Mouse (Mus musculus) MEL (cell line): ENCODE results near the gene Hexim2. TPM values are rescaled to one million over a fixed set of nuclear protein-coding genes. Genes with fewer than 3 reads are reported as not detected.

Source experiments
- DNase-seq: peaks from one replicate; pipeline ENCODE4 v3.0.0; 2011; ENCODE audit warnings: low read depth, low spot score
- H3K27ac ChIP-seq: 2 replicates; pipeline ENCODE4 v1.5.1; 2012; ENCODE audit warnings: low read depth, mild to moderate bottlenecking, control low read depth, low read length, moderate library complexity; ENCODE audit not compliant: control insufficient read depth
- H3K27me3 ChIP-seq, 2 experiments: fragments of 150-350 bp in 1 of 2; sonication (generic) in 1 of 2; 2 replicates each; pipeline ENCODE4 v1.6.1; 2012; ENCODE audit warnings: low read length in 2 of 2, mild to moderate bottlenecking in 2 of 2, improper control_type of control experiment in 1 of 2, moderate library complexity in 1 of 2; ENCODE audit not compliant: insufficient read depth in 2 of 2, control insufficient read depth in 1 of 2
- H3K36me3 ChIP-seq, 2 experiments: 2 replicates each; pipeline ENCODE4 v1.6.1; 2012 to 2014; ENCODE audit warnings: low read length in 2 of 2, improper control_type of control experiment in 1 of 2, inconsistent platforms in 1 of 2, mild to moderate bottlenecking in 1 of 2; ENCODE audit not compliant: insufficient read depth in 2 of 2, control insufficient read depth in 1 of 2
- H3K4me1 ChIP-seq, 2 experiments: fragments of 150-350 bp in 1 of 2; sonication (generic) in 1 of 2; 2 replicates each; pipeline ENCODE4 v1.6.1; 2012; ENCODE audit warnings: low read length in 2 of 2, improper control_type of control experiment in 1 of 2, mild to moderate bottlenecking in 1 of 2; ENCODE audit not compliant: insufficient read depth in 2 of 2, control insufficient read depth in 1 of 2
- H3K4me3 ChIP-seq, 2 experiments: fragments of 150-350 bp in 1 of 2; sonication (generic) in 1 of 2; 2 replicates each; pipeline ENCODE4 v1.5.1; 2012; ENCODE audit warnings: low read depth in 2 of 2, low read length in 2 of 2, mild to moderate bottlenecking in 2 of 2, moderate library complexity in 2 of 2, control low read depth in 1 of 2, improper control_type of control experiment in 1 of 2; ENCODE audit not compliant: control insufficient read depth in 1 of 2, insufficient read depth in 1 of 2
- H3K79me2 ChIP-seq: 2 replicates; pipeline ENCODE4 v1.6.1; 2012; ENCODE audit warnings: mild to moderate bottlenecking, low read length, moderate library complexity; ENCODE audit not compliant: control insufficient read depth, poor library complexity, insufficient read depth
- H3K9ac ChIP-seq: 2 replicates; pipeline ENCODE4 v1.6.1; 2012; ENCODE audit warnings: low read depth, mild to moderate bottlenecking, control low read depth, low read length, moderate library complexity; ENCODE audit not compliant: control insufficient read depth, poor library complexity, severe bottlenecking
- H3K9me3 ChIP-seq: fragments of 150-350 bp; sonication (generic); replicated peaks from 2 replicates; pipeline ENCODE4 v1.6.1; 2012; ENCODE audit warnings: mild to moderate bottlenecking, low read length, improper control_type of control experiment, moderate library complexity; ENCODE audit not compliant: insufficient read depth
- CHD1 ChIP-seq: IDR thresholded peaks from 2 replicates; pipeline ENCODE4 v1.6.1; 2012; ENCODE audit warnings: low read depth, mild to moderate bottlenecking, inconsistent platforms, low read length, improper control_type of control experiment
- CHD2 ChIP-seq: IDR thresholded peaks from 2 replicates; pipeline ENCODE4 v1.6.1; 2011; ENCODE audit warnings: low read length, improper control_type of control experiment
- CTCF ChIP-seq, 3 experiments: IDR thresholded peaks in 2 of 3; conservative IDR thresholded peaks in 1 of 3; 2 replicates each; pipeline ENCODE4 v1.5.1; 2011 to 2012; ENCODE audit warnings: low read length in 3 of 3, low read depth in 2 of 3, mild to moderate bottlenecking in 2 of 3, improper control_type of control experiment in 1 of 3, inconsistent platforms in 1 of 3, mixed read lengths in 1 of 3, moderate library complexity in 1 of 3; ENCODE audit not compliant: control insufficient read depth in 1 of 3, insufficient read depth in 1 of 3, poor library complexity in 1 of 3, severe bottlenecking in 1 of 3
- E2F4 ChIP-seq: IDR thresholded peaks from 2 replicates; pipeline ENCODE4 v1.6.1; 2011; ENCODE audit warnings: low read depth, low read length, improper control_type of control experiment, borderline replicate concordance
- EP300 ChIP-seq, 2 experiments: IDR thresholded peaks; 2 replicates each; pipeline ENCODE4 v1.6.1; 2011; ENCODE audit warnings: improper control_type of control experiment in 2 of 2, low read length in 2 of 2, low read depth in 1 of 2, mild to moderate bottlenecking in 1 of 2
- ETS1 ChIP-seq: IDR thresholded peaks from 2 replicates; pipeline ENCODE4 v1.6.1; 2012; ENCODE audit warnings: low read depth, mild to moderate bottlenecking, inconsistent platforms, low read length, improper control_type of control experiment, moderate library complexity
- GABPA ChIP-seq: IDR thresholded peaks from 2 replicates; pipeline ENCODE4 v1.6.1; 2012; ENCODE audit warnings: low read depth, mild to moderate bottlenecking, inconsistent platforms, low read length, improper control_type of control experiment, moderate library complexity
- GATA1 ChIP-seq: IDR thresholded peaks from 2 replicates; pipeline ENCODE4 v1.6.1; 2011; ENCODE audit warnings: low read depth, low read length, improper control_type of control experiment
- HCFC1 ChIP-seq: IDR thresholded peaks from 2 replicates; pipeline ENCODE4 v1.6.1; 2012; ENCODE audit warnings: low read depth, mild to moderate bottlenecking, inconsistent platforms, low read length, improper control_type of control experiment, moderate library complexity
- JUND ChIP-seq: IDR thresholded peaks from 2 replicates; pipeline ENCODE4 v1.6.1; 2011; ENCODE audit warnings: low read depth, mild to moderate bottlenecking, improper control_type of control experiment, low read length
- KAT2A ChIP-seq: conservative IDR thresholded peaks from 2 replicates; pipeline ENCODE4 v1.6.1; 2012; ENCODE audit warnings: low read depth, low read length, improper control_type of control experiment, inconsistent platforms
- MAX ChIP-seq: IDR thresholded peaks from 2 replicates; pipeline ENCODE4 v1.6.1; 2011; ENCODE audit warnings: low read length, improper control_type of control experiment
- MAZ ChIP-seq: IDR thresholded peaks from 2 replicates; pipeline ENCODE4 v1.6.1; 2012; ENCODE audit warnings: low read depth, mild to moderate bottlenecking, inconsistent platforms, low read length, improper control_type of control experiment
- MEF2A ChIP-seq: IDR thresholded peaks from 2 replicates; pipeline ENCODE4 v1.6.1; 2014; ENCODE audit warnings: low read depth, mild to moderate bottlenecking, inconsistent platforms, low read length, improper control_type of control experiment; ENCODE audit not compliant: poor library complexity, insufficient replicate concordance, severe bottlenecking; ENCODE audit errors: extremely low read depth
- MYB ChIP-seq: IDR thresholded peaks from 2 replicates; pipeline ENCODE4 v1.6.1; 2011; ENCODE audit warnings: mild to moderate bottlenecking, low read depth, low read length, improper control_type of control experiment
- MYC ChIP-seq: IDR thresholded peaks from 2 replicates; pipeline ENCODE4 v1.6.1; 2011; ENCODE audit warnings: low read depth, mild to moderate bottlenecking, low read length, improper control_type of control experiment, moderate library complexity
- NELFE ChIP-seq: IDR thresholded peaks from 2 replicates; pipeline ENCODE4 v1.6.1; 2011; ENCODE audit warnings: low read depth, low read length, improper control_type of control experiment
- POLR2A ChIP-seq, 2 experiments: IDR thresholded peaks; 2 replicates each; pipeline ENCODE4 v1.6.1; 2011 to 2012; ENCODE audit warnings: low read length in 2 of 2, mild to moderate bottlenecking in 2 of 2, control low read depth in 1 of 2, improper control_type of control experiment in 1 of 2, low read depth in 1 of 2, moderate library complexity in 1 of 2; ENCODE audit not compliant: control insufficient read depth in 1 of 2, insufficient read depth in 1 of 2, poor library complexity in 1 of 2
- POLR2AphosphoS2 ChIP-seq: IDR thresholded peaks from 2 replicates; pipeline ENCODE4 v1.6.1; 2011; ENCODE audit warnings: low read length, improper control_type of control experiment
- SIN3A ChIP-seq: IDR thresholded peaks from 2 replicates; pipeline ENCODE4 v1.6.1; 2012; ENCODE audit warnings: low read length, improper control_type of control experiment, inconsistent platforms
- TAL1 ChIP-seq: IDR thresholded peaks from 2 replicates; pipeline ENCODE4 v1.6.1; 2012; ENCODE audit warnings: mild to moderate bottlenecking, inconsistent platforms, low read length, moderate library complexity, mixed read lengths
- TBP ChIP-seq: IDR thresholded peaks from 2 replicates; pipeline ENCODE4 v1.8.0; 2011; ENCODE audit warnings: low read depth, low read length, improper control_type of control experiment
- TCF12 ChIP-seq: IDR thresholded peaks from 2 replicates; pipeline ENCODE4 v1.6.1; 2014; ENCODE audit warnings: low read depth, mild to moderate bottlenecking, inconsistent platforms, low read length, improper control_type of control experiment, moderate library complexity
- USF1 ChIP-seq: IDR thresholded peaks from 2 replicates; pipeline ENCODE4 v1.6.1; 2014; ENCODE audit warnings: low read depth, mild to moderate bottlenecking, inconsistent platforms, low read length, improper control_type of control experiment, moderate library complexity
- USF2 ChIP-seq, 2 experiments: IDR thresholded peaks; 2 replicates each; pipeline ENCODE4 v1.6.1; 2011 to 2012; ENCODE audit warnings: improper control_type of control experiment in 2 of 2, low read length in 2 of 2, borderline replicate concordance in 1 of 2, inconsistent platforms in 1 of 2, low read depth in 1 of 2, mild to moderate bottlenecking in 1 of 2; ENCODE audit not compliant: insufficient read depth in 1 of 2
- ZKSCAN1 ChIP-seq: IDR thresholded peaks from 2 replicates; pipeline ENCODE4 v1.6.1; 2012; ENCODE audit warnings: low read depth, mild to moderate bottlenecking, inconsistent platforms, low read length, improper control_type of control experiment, moderate library complexity
- ZMIZ1 ChIP-seq: IDR thresholded peaks from 2 replicates; pipeline ENCODE4 v1.6.1; 2012; ENCODE audit warnings: low read depth, mild to moderate bottlenecking, inconsistent platforms, low read length, improper control_type of control experiment, moderate library complexity
- ZNF384 ChIP-seq: IDR thresholded peaks from 2 replicates; pipeline ENCODE4 v1.6.1; 2012; ENCODE audit warnings: low read depth, mild to moderate bottlenecking, inconsistent platforms, low read length, improper control_type of control experiment
- polyA plus RNA-seq, 2 experiments: library from polyadenylated mRNA; stranded (reverse) in 1 of 2; unstranded in 1 of 2; fragments of >175 nt in 1 of 2; fragments of >200 nt in 1 of 2; gene quantifications; 2 replicates each; pipeline versions ENCODE4 v1.2.1 to v1.2.4; 2012; ENCODE audit warnings: low replicate concordance in 2 of 2, low read depth in 1 of 2; ENCODE audit not compliant: insufficient read length in 2 of 2, insufficient read depth in 1 of 2, missing spikeins in 1 of 2
- total RNA-seq: library from RNA; depleted of rRNA; stranded (reverse); fragments of 300-350 nt; gene quantifications from 2 replicates; pipeline ENCODE4 v1.2.3, GENCODE M21; 2012

The Hexim2 gene
- total and polyA plus RNA-seq, 3 experiments, result 12.3 to 12.5 TPM; not detected in 1

DNA sequence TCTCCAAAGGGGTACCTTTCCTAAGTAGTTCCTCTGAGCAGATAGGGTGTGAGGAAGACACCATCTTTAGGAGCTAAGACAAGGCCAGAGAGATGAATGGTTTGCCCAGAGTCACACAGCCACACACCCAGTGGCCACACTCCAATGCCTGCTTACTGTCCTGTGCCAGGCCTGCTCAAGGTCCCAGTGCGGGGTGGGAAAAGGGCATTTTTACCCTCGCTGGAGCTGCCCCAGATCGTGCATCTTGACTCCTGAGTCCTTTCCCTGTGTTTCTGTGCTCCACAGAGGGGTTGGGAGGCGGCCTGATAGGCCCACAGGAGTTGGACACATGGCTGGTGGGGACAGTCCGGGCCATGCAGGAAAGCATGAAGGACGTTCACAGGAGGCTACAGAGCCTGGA lies 26.4 kb upstream of the Hexim2 start:
- H3K4me1 ChIP-seq, result peaks cover 9 to 20% of the 10 kb centered on the region in 2 experiments
- TF ChIP-seq MAZ (no peak), CTCF (IDR thresholded peaks at IDR 0.05 in 2 of 3, conservative IDR thresholded peaks at IDR 0.05 in 1 of 3; ENCODE audit: control insufficient read depth in 1 of 3, insufficient read depth in 1 of 3, low read depth in 2 of 3, low read length in 3 of 3, poor library complexity in 1 of 3, severe bottlenecking in 1 of 3) (no peak), POLR2AphosphoS2 (no peak), EP300 (IDR thresholded peaks at IDR 0.05; ENCODE audit: low read depth in 1 of 2, low read length in 2 of 2) (no peak), GABPA (no peak), POLR2A (IDR thresholded peaks at IDR 0.05; ENCODE audit: control insufficient read depth in 1 of 2, insufficient read depth in 1 of 2, low read depth in 1 of 2, low read length in 2 of 2, poor library complexity in 1 of 2) (no peak), TCF12 (no peak), KAT2A (no peak), HCFC1 (no peak), ZMIZ1 (no peak), USF1 (no peak), ETS1 (no peak), ZNF384 (no peak), NELFE (no peak), CHD2 (no peak), TBP (no peak), E2F4 (no peak), CHD1 (no peak)
- H3K79me2 ChIP-seq, result no peaks in the 10 kb centered on the region; the same call in 1 of the 2 replicates
- no peak overlapping the region for H3K27ac ChIP-seq
- no peak for DNase-seq
- H3K36me3 ChIP-seq, result peaks cover 0 to 9% of the 10 kb centered on the region in 2 experiments; a peak in 2 of 4 replicates
- no peaks in the 10 kb centered on the region for H3K9me3 ChIP-seq
- H3K27me3 ChIP-seq, result no peaks in the 10 kb centered on the region
- no peak overlapping the region for H3K4me3 ChIP-seq
- H3K9ac ChIP-seq, result no peak overlapping the region

- H3K9me3 ChIP-seq, result no peaks in the 10 kb centered on the region
- H3K4me3 ChIP-seq, result no peak overlapping the region
- peaks cover 0 to 9% of the 10 kb centered on the region in 2 experiments; a peak in 2 of 4 replicates for H3K36me3 ChIP-seq
- H3K27me3 ChIP-seq, result no peaks in the 10 kb centered on the region
- no peak for TF ChIP-seq ZKSCAN1
- no peak for TF ChIP-seq SIN3A
- TF ChIP-seq MAX, result no peak
- no peak for TF ChIP-seq GATA1
- no peak for TF ChIP-seq JUND
- TF ChIP-seq TBP, result no peak
- no peak for TF ChIP-seq TAL1
- no peak for TF ChIP-seq ZNF384
- no peak for TF ChIP-seq CHD1
- TF ChIP-seq POLR2A (IDR thresholded peaks at IDR 0.05; ENCODE audit: control insufficient read depth in 1 of 2, insufficient read depth in 1 of 2, low read depth in 1 of 2, low read length in 2 of 2, poor library complexity in 1 of 2), result no peak
- no peak for TF ChIP-seq MYC
- no peak for TF ChIP-seq MYB
- TF ChIP-seq MEF2A, result no peak
- TF ChIP-seq USF2 (IDR thresholded peaks at IDR 0.05; ENCODE audit: borderline replicate concordance in 1 of 2, insufficient read depth in 1 of 2, low read depth in 1 of 2, low read length in 2 of 2), result no peak
- H3K79me2 ChIP-seq, result no peaks in the 10 kb centered on the region; the same call in 1 of the 2 replicates
- DNase-seq, result peak; percentile 37
- no peak overlapping the region for H3K27ac ChIP-seq
- H3K4me1 ChIP-seq, result peaks cover 9 to 16% of the 10 kb centered on the region in 2 experiments
- H3K9ac ChIP-seq, result no peak overlapping the region
Observed at GRCm38 (mm10) chr11:103106386-103106785, 25.8 kb upstream of the Hexim2 start.
